Mouse (Mus musculus) kidney, embryonic 15.5 days (tissue): ENCODE data around the gene Capn12. TPM values are rescaled to one million over a fixed set of nuclear protein-coding genes. Genes with fewer than 3 reads are reported as not detected.
"Not testable (repeated sequence)": the region's sequence is repeated elsewhere in the genome, so short reads cannot be mapped to it uniquely, and the experiment has no call there.

Experiments used
- ATAC-seq: fragments of 200-750 bp; cut with Nextera tagmentation; replicated peaks from 2 replicates; pipeline ENCODE4 v1.8.0; 2017; ENCODE audit warnings: moderate TSS enrichment; ENCODE audit not compliant: low FRiP score
- H3K27ac ChIP-seq: fragments of 300-500 bp; sonication (generic); 2 replicates; pipeline ENCODE4 v1.5.1; 2015; ENCODE audit warnings: mild to moderate bottlenecking, inconsistent platforms
- H3K27me3 ChIP-seq: fragments of 300-500 bp; sonication (generic); 2 replicates; pipeline ENCODE4 v1.6.1; 2015; ENCODE audit warnings: inconsistent platforms
- H3K36me3 ChIP-seq: fragments of 300-500 bp; sonication (generic); 2 replicates; pipeline ENCODE4 v1.6.1; 2015; ENCODE audit warnings: inconsistent platforms
- H3K4me1 ChIP-seq: fragments of 300-500 bp; sonication (generic); 2 replicates; pipeline ENCODE4 v1.6.1; 2015; ENCODE audit warnings: inconsistent platforms
- H3K4me2 ChIP-seq: fragments of 300-500 bp; sonication (generic); 2 replicates; pipeline ENCODE4 v1.6.1; 2015; ENCODE audit warnings: moderate library complexity, mild to moderate bottlenecking, inconsistent platforms
- H3K4me3 ChIP-seq: fragments of 300-500 bp; sonication (generic); replicated peaks from 2 replicates; pipeline ENCODE4 v1.5.1; 2015; ENCODE audit warnings: mild to moderate bottlenecking, inconsistent platforms
- H3K9ac ChIP-seq: fragments of 300-500 bp; sonication (generic); 2 replicates; pipeline ENCODE4 v1.6.1; 2015; ENCODE audit warnings: mild to moderate bottlenecking, inconsistent platforms
- H3K9me3 ChIP-seq: fragments of 300-500 bp; sonication (generic); replicated peaks from 2 replicates; pipeline ENCODE4 v1.6.1; 2016; ENCODE audit warnings: inconsistent platforms
- WGBS: fragments of 180-500 bp; shearing (Covaris S2); methylation state at CpG from one replicate; pipeline ENCODE4 v1.1.7; 2015; ENCODE audit warnings: mixed read lengths; 5-methylcytosine and 5-hydroxymethylcytosine counted together
- polyA plus RNA-seq: library from polyadenylated mRNA; unstranded; fragments of >200 nt; fragmentation: Nextera tagmentation; extraction: Ambion mirVana; gene quantifications from 2 replicates; pipeline ENCODE4 v1.2.1, GENCODE M21; 2015

The Capn12 gene
- polyA plus RNA-seq, 1 experiment from 2014 or later, result 0.64 TPM

DNA sequence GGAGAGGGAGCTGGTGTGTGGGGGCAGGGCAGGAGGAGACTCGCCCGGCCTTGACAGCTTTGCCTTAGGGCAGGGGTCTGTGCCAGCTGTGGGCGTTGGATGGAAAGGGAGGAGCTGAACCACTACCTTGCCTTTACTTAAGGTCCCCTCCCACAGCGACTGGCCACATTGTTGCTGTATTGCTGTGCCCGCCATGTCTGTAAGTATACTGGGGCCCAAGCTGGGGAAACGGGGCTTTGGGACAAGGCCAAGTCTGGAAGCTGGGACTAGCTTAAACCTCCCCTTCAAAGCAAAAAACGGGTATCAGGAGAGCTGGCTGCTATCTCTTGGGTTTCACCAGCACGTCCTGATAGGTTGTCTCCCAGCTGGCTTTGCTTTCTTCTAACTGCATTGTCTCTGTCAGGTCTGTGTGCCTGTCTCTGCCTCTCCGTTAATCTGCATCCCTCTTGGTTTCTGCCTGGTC is 16.9 kb upstream of the Capn12 start:
- WGBS, result 45% methylated on average over 9 of the region's 9 CpGs
- peaks cover 29% of the 10 kb centered on the region for H3K4me1 ChIP-seq
- H3K27me3 ChIP-seq, result no peaks in the 10 kb centered on the region
- ATAC-seq, result no peak
- no peak overlapping the region for H3K4me3 ChIP-seq
- H3K36me3 ChIP-seq, result no peaks in the 10 kb centered on the region
- H3K9me3 ChIP-seq, result no peaks in the 10 kb centered on the region
- H3K27ac ChIP-seq, result no peak overlapping the region
- H3K9ac ChIP-seq, result no peak overlapping the region
- H3K4me2 ChIP-seq, result no peak overlapping the region

DNA sequence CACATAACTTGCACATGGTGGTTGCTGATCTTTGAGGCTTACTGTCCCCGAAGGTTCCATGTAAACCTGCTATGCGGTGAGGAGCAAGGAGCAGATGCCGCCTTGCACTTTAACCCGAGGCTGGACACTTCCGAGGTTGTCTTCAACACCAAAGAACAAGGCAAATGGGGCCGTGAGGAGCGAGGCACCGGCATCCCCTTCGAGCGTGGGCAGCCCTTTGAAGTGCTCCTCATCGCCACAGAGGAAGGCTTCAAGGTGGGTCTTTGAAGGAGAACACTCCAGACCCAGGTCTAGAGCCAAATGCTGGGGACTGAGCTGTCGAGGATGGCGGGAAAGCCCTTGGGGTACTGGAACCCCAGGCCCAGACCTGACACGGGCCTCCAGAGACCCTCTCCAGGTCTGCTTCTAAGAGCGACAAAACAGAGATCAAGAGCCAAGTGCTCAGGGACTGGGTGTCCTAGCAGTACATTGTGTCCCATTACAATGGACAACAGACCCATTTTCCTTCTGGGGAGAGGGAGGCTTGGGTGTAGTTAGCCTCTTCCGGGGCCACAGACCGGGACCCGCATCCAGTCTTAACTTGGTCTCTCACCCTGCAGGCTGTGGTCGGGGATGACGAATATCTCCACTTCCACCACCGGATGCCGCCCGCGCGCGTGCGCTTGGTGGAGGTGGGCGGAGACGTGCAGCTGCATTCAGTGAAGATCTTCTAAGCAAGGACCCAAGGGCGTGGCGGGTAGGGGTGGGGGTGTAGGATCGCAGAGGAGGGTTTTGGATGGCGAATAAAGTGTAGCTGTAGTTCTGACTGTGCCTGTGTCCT is 15.5 kb upstream of the Capn12 start:
- Histone ChIP-seq H3K4me1 (peaks cover 29% of the 10 kb centered on the region), H3K27ac (no peak overlapping the region), H3K36me3 (no peaks in the 10 kb centered on the region), H3K9me3 (no peaks in the 10 kb centered on the region), H3K4me2 (peak overlapping the region; percentile 54), H3K4me3 (peak overlapping the region; percentile 27), H3K9ac (no peak overlapping the region; the same call in 1 of the 2 replicates), H3K27me3 (no peaks in the 10 kb centered on the region)
- WGBS, result 31% methylated on average over 33 of the region's 33 CpGs
- ATAC-seq, result peak; percentile 69; the same call in 1 of the 2 replicates

DNA sequence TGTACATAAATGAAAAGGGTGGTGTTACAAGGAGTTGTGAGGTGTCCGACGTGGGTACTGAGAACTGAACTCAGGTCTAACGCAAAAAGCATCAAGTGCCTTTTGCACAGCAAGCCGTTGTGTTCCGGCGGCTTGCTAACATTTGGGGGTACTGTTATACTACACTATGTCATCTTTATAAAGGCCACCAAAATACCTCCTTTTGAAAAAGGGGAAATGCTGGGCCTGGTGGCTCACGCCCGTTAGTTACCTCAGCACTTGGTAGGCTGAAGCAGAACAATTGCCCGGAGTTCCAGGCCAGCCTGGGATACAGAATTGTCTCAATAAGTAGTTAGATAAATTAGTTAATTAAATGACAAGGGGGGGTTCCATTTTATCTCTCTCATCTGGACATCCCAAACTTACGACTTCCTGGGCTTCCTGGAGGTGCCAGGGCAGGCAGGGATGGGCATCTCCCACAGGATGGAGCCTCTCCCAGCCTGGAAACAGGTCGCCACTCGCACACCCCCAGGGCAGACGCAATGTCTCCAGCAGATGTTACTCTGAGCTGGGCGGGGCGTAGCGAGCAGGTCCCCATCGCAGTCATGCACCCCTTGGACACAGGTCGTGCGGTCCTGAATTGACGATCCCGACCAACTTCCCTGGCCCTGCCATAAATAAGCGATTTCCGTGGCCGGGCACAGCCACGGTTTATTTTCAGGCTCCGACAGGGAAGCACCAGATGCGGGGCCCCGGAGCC is 14.3 kb upstream of the Capn12 start:
- 89% methylated on average over 28 of the region's 28 CpGs for WGBS
- no peaks in the 10 kb centered on the region for H3K9me3 ChIP-seq
- no peak overlapping the region for H3K4me3 ChIP-seq
- peaks cover 29% of the 10 kb centered on the region for H3K4me1 ChIP-seq
- no peak for ATAC-seq
- H3K27me3 ChIP-seq, result no peaks in the 10 kb centered on the region
- H3K36me3 ChIP-seq, result no peaks in the 10 kb centered on the region
- no peak overlapping the region for H3K27ac ChIP-seq
- H3K4me2 ChIP-seq, result no peak overlapping the region
- H3K9ac ChIP-seq, result no peak overlapping the region

DNA sequence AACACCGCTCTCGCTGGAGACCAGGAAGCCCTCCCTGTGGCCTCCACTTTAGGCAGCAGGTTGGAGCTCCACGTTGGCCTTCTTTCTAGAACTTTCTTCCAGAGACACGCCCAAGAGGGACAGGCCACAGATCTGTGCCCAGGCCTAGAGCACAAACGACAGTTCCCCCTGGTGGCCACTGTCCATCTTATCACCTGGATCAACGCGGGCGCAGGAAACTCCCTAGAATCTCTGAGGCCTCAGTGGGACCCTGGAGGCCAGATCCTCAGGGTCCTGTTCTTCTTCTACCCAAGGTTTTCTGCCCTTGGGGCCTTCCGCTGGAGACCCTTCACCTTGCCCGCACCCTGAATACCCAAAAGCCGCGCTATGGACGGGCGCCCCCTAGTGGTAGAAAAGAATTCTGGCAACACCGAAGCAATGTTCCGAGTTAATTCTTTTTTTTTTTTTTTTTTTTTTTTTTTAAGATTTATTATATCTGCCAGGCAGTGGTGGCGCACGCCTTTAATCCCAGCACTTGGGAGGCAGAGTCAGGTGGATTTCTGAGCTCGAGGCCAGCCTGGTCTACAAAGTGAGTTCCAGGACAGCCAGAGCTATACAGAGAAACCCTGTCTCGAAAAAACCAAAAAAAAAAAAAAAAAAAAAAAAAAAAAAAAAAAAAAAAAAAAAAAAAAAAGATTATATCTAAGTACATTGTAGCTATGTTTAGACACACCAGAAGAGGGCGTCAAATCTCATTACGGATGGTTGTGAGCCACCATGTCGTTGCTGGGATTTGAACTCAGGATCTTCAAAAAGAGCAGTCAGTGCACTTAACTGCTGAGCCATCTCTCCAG is 13.5 kb upstream of the Capn12 start:
- H3K27me3 ChIP-seq, H3K9me3 ChIP-seq, H3K9ac ChIP-seq, H3K36me3 ChIP-seq, H3K4me3 ChIP-seq, H3K27ac ChIP-seq: not testable (repeated sequence)
- peak; percentile 53; the same call in 1 of the 2 replicates for ATAC-seq
- WGBS, result 29% methylated on average over 23 of the region's 23 CpGs
- Histone ChIP-seq H3K4me2 (peak overlapping the region; percentile 48), H3K4me1 (peaks cover 29% of the 10 kb centered on the region)

DNA sequence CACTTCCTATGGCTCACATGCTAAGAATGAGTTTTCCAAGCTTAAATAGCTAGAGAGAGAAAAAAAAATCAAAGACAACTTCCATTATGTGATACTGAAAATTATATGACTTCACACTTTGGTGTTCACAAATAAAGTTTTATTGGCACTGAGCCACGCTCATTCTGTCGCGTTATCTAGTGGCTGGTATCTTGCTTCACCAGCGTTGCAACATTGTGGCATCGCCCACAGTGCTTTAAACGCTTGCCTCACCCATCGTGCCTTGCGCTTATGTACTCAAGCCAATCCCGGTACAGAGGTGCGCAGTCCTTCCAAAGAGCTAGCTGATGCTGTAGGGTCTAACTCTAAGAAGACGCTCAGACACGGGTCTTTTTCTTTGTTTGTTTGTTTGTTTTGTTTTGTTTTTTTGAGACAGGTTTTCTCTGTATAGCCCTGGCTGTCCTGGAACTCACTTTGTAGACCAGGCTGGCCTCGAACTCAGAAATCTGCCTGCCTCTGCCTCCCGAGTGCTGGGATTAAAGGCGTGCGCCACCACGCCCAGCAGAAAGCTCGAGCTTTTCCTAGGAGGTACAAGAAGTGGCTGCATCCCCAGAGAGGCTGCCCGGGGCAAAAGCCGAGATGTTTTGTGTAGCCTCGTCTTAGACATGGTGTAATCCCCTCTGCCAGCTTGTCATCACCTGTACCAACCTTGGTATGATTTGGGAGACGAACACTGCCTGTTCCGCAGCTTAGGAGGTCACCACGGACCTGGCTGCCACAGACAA is 10.1 kb upstream of the Capn12 start:
- Histone ChIP-seq H3K4me3 (no peak overlapping the region), H3K9me3 (no peaks in the 10 kb centered on the region), H3K27me3 (no peaks in the 10 kb centered on the region), H3K9ac (no peak overlapping the region), H3K27ac (no peak overlapping the region), H3K4me1 (peaks cover 14% of the 10 kb centered on the region), H3K36me3 (no peaks in the 10 kb centered on the region), H3K4me2 (no peak overlapping the region)
- 89% methylated on average over 24 of the region's 24 CpGs for WGBS
- ATAC-seq, result no peak

DNA sequence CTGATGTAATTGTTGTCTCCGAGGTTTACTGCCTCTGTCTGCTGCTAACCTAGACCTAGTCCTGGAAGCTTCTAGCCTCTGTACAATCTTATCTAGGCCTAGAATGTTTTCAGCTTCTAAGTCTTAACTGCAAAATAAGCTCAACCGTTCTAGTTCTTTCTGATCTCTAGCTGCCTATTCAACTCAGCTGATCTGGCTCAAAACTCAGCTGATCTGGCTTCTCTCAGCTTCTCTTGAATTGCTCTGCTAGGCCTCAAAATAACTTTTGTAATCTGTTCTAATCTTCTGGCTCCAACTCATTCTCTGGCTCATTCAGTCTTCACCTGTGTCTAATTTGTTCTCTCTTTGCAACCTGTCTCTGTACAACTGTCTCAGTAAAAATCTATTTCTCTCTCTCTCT is 6.7 kb upstream of the Capn12 start:
- WGBS, result 65% methylated on average over 2 of the region's 2 CpGs
- Histone ChIP-seq H3K9me3 (no peaks in the 10 kb centered on the region), H3K4me1 (no peaks in the 10 kb centered on the region), H3K4me2 (no peak overlapping the region), H3K4me3 (no peak overlapping the region), H3K27ac (no peak overlapping the region), H3K36me3 (no peaks in the 10 kb centered on the region), H3K27me3 (no peaks in the 10 kb centered on the region), H3K9ac (no peak overlapping the region)
- ATAC-seq, result no peak

DNA sequence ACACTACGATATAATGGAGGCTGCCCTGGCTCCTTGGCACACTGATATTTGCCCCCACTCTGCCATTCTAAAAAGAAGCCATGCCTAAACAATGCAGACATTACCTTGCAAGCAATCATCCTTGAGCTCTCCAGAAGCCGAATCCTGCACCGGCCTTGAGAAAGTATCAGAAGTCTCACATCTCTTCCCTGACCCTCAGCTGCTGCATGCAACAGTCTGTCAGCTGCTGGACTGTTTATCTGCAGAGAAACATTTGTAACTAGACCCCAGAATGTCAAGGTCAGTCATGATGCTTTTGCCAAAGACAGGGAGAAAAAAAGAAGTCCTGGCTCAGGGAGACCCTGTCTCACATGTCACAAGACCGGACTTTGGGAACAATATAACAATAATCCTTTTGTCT is 5.1 kb upstream of the Capn12 start:
- Histone ChIP-seq H3K4me2 (no peak overlapping the region), H3K9ac (no peak overlapping the region), H3K27me3 (no peaks in the 10 kb centered on the region), H3K4me3 (no peak overlapping the region), H3K9me3 (no peaks in the 10 kb centered on the region), H3K4me1 (peaks cover 5% of the 10 kb centered on the region), H3K36me3 (no peaks in the 10 kb centered on the region), H3K27ac (no peak overlapping the region)
- ATAC-seq, result no peak
- 68% methylated on average over 4 of the region's 4 CpGs for WGBS

DNA sequence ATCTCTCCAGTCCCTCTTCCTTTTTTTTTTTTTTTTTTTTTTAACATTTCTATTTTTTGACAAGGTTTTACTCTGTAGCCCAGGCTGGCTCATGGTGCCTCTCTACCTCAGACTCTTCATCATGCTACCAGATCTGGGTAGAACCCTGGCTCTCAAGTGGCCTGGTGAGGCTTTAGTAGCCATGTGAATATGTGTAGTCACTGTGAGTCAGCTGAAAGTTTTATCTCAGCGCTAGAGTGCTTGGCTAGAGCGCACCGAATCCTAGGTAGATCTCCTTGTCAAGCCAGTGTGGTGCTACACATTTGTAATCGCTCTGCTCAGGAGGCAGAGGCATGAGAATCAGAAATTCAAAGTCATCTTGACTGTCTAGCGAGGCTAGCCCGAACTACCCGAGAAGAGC is 4.1 kb upstream of the Capn12 start:
- no peak overlapping the region for H3K27ac ChIP-seq
- H3K4me2 ChIP-seq, result no peak overlapping the region
- peaks cover 12% of the 10 kb centered on the region for H3K4me1 ChIP-seq
- H3K36me3 ChIP-seq, result no peaks in the 10 kb centered on the region
- H3K27me3 ChIP-seq, result no peaks in the 10 kb centered on the region
- no peak overlapping the region for H3K9ac ChIP-seq
- H3K4me3 ChIP-seq, result no peak overlapping the region
- H3K9me3 ChIP-seq, result no peaks in the 10 kb centered on the region
- no peak for ATAC-seq
- 88% methylated on average over 7 of the region's 7 CpGs for WGBS

DNA sequence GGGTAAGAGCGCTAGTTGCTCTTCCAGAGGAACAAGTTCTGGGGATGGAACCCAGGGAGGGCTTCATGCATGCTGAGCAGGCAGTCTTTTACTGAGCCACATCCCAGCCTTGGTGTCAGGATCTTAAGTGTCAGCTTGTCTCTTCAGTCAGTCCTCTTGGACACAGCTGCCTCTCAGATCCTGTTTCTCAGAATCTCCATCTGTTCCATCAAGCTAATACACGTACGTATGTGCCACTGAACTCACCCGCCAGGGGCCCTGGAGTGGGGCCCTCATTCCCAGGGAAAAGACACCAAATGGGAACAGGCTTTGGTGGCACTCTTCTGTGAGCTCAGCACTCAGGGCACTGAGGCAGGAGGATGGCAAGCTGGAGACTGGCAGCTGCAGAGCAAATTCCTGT is 3.4 kb upstream of the Capn12 start:
- Histone ChIP-seq H3K27ac (no peak overlapping the region), H3K9ac (no peak overlapping the region), H3K36me3 (no peaks in the 10 kb centered on the region), H3K9me3 (no peaks in the 10 kb centered on the region), H3K4me1 (peaks cover 12% of the 10 kb centered on the region), H3K4me3 (no peak overlapping the region), H3K27me3 (no peaks in the 10 kb centered on the region), H3K4me2 (no peak overlapping the region)
- no peak for ATAC-seq
- WGBS, result 59% methylated on average over 4 of the region's 4 CpGs

DNA sequence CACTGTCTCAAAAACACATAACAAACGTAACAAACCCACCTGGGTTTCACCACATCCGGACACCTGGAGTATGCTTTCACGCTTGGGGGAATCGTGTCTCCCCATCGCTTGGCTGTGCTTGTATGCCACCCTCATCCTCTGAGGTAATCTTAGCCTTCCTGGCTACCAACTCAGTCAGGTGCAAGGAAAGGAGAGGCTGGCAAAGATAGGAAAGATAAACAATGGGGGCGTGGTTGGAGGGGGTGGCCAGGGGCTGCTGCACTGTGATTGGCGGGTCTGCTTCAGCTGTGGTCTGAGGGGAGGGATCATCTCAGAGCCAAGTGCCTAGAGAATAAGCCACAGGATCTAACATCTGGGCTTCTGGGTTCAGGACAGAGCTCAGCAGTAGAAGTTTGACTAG is 1.6 kb upstream of the Capn12 start:
- Histone ChIP-seq H3K27me3 (no peaks in the 10 kb centered on the region), H3K36me3 (no peaks in the 10 kb centered on the region), H3K4me1 (peaks cover 12% of the 10 kb centered on the region), H3K27ac (no peak overlapping the region), H3K4me2 (no peak overlapping the region), H3K9ac (no peak overlapping the region), H3K9me3 (no peaks in the 10 kb centered on the region), H3K4me3 (no peak overlapping the region)
- 77% methylated on average over 7 of the region's 7 CpGs for WGBS
- ATAC-seq, result no peak

DNA sequence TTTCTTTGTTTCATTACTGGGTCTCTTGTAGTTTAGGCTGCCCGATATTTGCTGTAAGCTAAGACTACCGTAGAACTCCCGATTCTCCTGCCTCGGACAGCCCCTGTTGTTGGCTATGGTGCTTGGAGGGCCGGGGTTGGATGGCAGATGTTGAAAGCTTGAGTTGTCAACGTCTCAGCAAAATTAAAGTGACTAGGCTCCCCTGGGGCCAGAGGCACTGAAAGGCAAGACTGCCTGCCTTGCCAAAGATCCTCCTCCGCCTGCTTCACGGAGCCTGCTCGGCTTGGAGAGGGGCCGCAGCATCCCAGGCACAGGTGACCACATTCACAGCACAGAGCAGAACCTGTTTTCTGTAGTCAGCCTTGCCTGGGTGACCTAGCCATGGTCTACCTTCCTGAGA is 668 bp upstream of the Capn12 start:
- Histone ChIP-seq H3K27ac (no peak overlapping the region), H3K4me2 (no peak overlapping the region), H3K4me3 (no peak overlapping the region), H3K9me3 (no peaks in the 10 kb centered on the region), H3K9ac (no peak overlapping the region), H3K4me1 (peaks cover 12% of the 10 kb centered on the region), H3K36me3 (no peaks in the 10 kb centered on the region), H3K27me3 (no peaks in the 10 kb centered on the region)
- ATAC-seq, result no peak
- WGBS, result 68% methylated on average over 10 of the region's 10 CpGs
